Mouse (Mus musculus) heart, adult 2 months (tissue): ENCODE data around the gene Slit1.

ENCODE experiments used
- CTCF ChIP-seq: fragments of 200-600 bp; IDR thresholded peaks from 2 replicates; pipeline ENCODE4 v1.8.1; 2022; ENCODE audit warnings: antibody characterized with exemption, mild to moderate bottlenecking, moderate library complexity
- EP300 ChIP-seq: fragments of 200-500 bp; IDR thresholded peaks from 2 replicates; pipeline ENCODE4 v1.6.1; 2011; ENCODE audit warnings: low read depth, low read length, control low read depth; ENCODE audit not compliant: insufficient read depth
- POLR2A ChIP-seq: fragments of 200-500 bp; IDR thresholded peaks from 2 replicates; pipeline ENCODE4 v1.6.1; 2011; ENCODE audit warnings: mild to moderate bottlenecking, low read depth, low read length, control low read depth; ENCODE audit not compliant: insufficient read depth

- TF ChIP-seq EP300 (no peak), CTCF (0 out of 2 replicates have a peak, but pooled peaks have one; percentile 24), POLR2A (no peak)
These were observed 164.0 kb downstream of the Slit1 start for GRCm38 (mm10) chr19:41579311-41579920.
